Mouse (Mus musculus) bone marrow macrophage, adult 2 months (primary cell): Measurements from ENCODE around the gene Myo19.

Experiments used
- CTCF ChIP-seq: IDR thresholded peaks from 2 replicates; pipeline ENCODE4 v1.5.1; 2012; ENCODE audit warnings: low read depth, mild to moderate bottlenecking, low read length, moderate library complexity
- POLR2A ChIP-seq: IDR thresholded peaks from 2 replicates; pipeline ENCODE4 v1.6.1; 2012; ENCODE audit warnings: mild to moderate bottlenecking, low read depth, low read length, borderline replicate concordance

DNA sequence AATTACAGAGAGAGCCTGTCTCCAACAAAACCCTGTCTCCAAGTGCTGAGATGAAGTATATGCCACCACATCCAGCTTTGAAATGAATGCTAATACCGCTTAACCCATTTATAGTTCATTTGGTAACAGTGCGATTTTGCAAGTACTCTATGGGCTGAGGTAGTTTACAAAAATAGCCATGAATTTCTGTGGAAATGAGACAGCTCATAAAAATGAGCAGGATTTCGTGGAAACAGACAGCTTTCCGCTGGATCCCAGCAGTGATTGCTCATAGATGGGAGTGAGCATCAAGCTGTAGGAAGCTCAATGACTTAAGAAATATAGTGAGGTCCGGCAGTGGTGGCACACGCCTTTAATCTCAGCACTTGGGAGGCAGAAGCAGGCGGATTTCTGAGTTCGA, 41.0 kb downstream of the Myo19 start:
- TF ChIP-seq CTCF, result no peak
- TF ChIP-seq POLR2A, result no peak
